Mouse (Mus musculus) stomach, embryonic 16.5 days (tissue): ENCODE measurements at regions not wholly inside any gene's neighbourhood (a gene's known extent, or its start where the extent isn't known, plus 50 kb on each side); places are given as distances from the start of the nearest gene placed in this dataset.

Experiments used
- ATAC-seq: fragments of 200-750 bp; cut with Nextera tagmentation; 2 replicates; pipeline ENCODE4 v1.8.0; 2017; ENCODE audit warnings: moderate number of reproducible peaks, moderate TSS enrichment; ENCODE audit not compliant: insufficient read depth, low FRiP score
- H3K27ac ChIP-seq: fragments of 300-500 bp; sonication (generic); 2 replicates; pipeline ENCODE4 v1.5.1; 2014; ENCODE audit warnings: low read length
- H3K27me3 ChIP-seq: fragments of 300-500 bp; sonication (generic); 2 replicates; pipeline ENCODE4 v1.6.1; 2014; ENCODE audit warnings: low read length, control low read depth, mixed read lengths; ENCODE audit not compliant: control insufficient read depth, insufficient read depth
- H3K36me3 ChIP-seq: fragments of 300-500 bp; sonication (generic); 2 replicates; pipeline ENCODE4 v1.6.1; 2014; ENCODE audit warnings: low read length; ENCODE audit not compliant: control insufficient read depth, insufficient read depth
- H3K4me1 ChIP-seq: fragments of 300-500 bp; sonication (generic); 2 replicates; pipeline ENCODE4 v1.6.1; 2014; ENCODE audit warnings: low read length, control low read depth, mixed read lengths; ENCODE audit not compliant: control insufficient read depth, insufficient read depth
- H3K4me2 ChIP-seq: fragments of 300-500 bp; sonication (generic); 2 replicates; pipeline ENCODE4 v1.6.1; 2014; ENCODE audit warnings: low read depth, low read length, mixed read lengths
- H3K4me3 ChIP-seq: fragments of 300-500 bp; sonication (generic); replicated peaks from 2 replicates; pipeline ENCODE4 v1.5.1; 2014; ENCODE audit warnings: mild to moderate bottlenecking, low read length
- H3K9ac ChIP-seq: fragments of 300-500 bp; sonication (generic); 2 replicates; pipeline ENCODE4 v1.6.1; 2014; ENCODE audit warnings: low read length
- H3K9me3 ChIP-seq: fragments of 300-500 bp; sonication (generic); replicated peaks from 2 replicates; pipeline ENCODE4 v1.6.1; 2016; ENCODE audit warnings: low read length, control low read depth; ENCODE audit not compliant: control insufficient read depth
- WGBS: fragments of 180-500 bp; shearing (Covaris S2); extraction: QIAGEN DNeasy Blood & Tissue Kit; methylation state at CpG from one replicate; pipeline ENCODE4 v1.1.7; 2014; 5-methylcytosine and 5-hydroxymethylcytosine counted together

GRCm38 (mm10) chr7:136083005-136083404 is 366.8 kb upstream of the Mki67 start:
- Histone ChIP-seq H3K4me1 (peaks cover 5% of the 10 kb centered on the region; the same call in 1 of the 2 replicates), H3K4me2 (no peak overlapping the region), H3K27ac (no peak overlapping the region), H3K9ac (no peak overlapping the region), H3K36me3 (no peaks in the 10 kb centered on the region), H3K4me3 (no peak overlapping the region), H3K9me3 (no peaks in the 10 kb centered on the region), H3K27me3 (no peaks in the 10 kb centered on the region)
- 83% methylated on average over 10 of the region's 10 CpGs for WGBS
- no peak for ATAC-seq

GRCm38 (mm10) chr7:136083571-136084342 is 367.6 kb upstream of the Mki67 start:
- H3K9ac ChIP-seq: no peak overlapping the region
- no peak for ATAC-seq
- WGBS: 44% methylated on average over 14 of the region's 14 CpGs

GRCm38 (mm10) chr7:136088785-136089184 is 372.6 kb upstream of the Mki67 start:
- no peak for ATAC-seq
- Histone ChIP-seq H3K9ac (no peak overlapping the region), H3K4me3 (no peak overlapping the region), H3K27me3 (no peaks in the 10 kb centered on the region), H3K9me3 (no peaks in the 10 kb centered on the region), H3K36me3 (no peaks in the 10 kb centered on the region), H3K4me1 (peaks cover 5% of the 10 kb centered on the region; the same call in 1 of the 2 replicates), H3K4me2 (no peak overlapping the region), H3K27ac (no peak overlapping the region)
- WGBS: 55% methylated on average over 6 of the region's 6 CpGs

More at GRCm38 (mm10) chr7:136083571-136084342, 367.6 kb upstream of the Mki67 start:
- Histone ChIP-seq H3K27me3 (no peaks in the 10 kb centered on the region), H3K4me1 (peaks cover 5% of the 10 kb centered on the region; the same call in 1 of the 2 replicates), H3K4me3 (no peak overlapping the region), H3K36me3 (no peaks in the 10 kb centered on the region), H3K4me2 (no peak overlapping the region), H3K27ac (no peak overlapping the region), H3K9me3 (no peaks in the 10 kb centered on the region)

GRCm38 (mm10) chr7:136094681-136095360 is 378.7 kb upstream of the Mki67 start:
- no peaks in the 10 kb centered on the region for H3K27me3 ChIP-seq
- 0 out of 2 replicates have a peak, but pooled peaks cover 3% of the 10 kb centered on the region for H3K4me1 ChIP-seq
- H3K9ac ChIP-seq: no peak overlapping the region
- no peak overlapping the region for H3K4me3 ChIP-seq
- ATAC-seq: no peak
- no peaks in the 10 kb centered on the region for H3K9me3 ChIP-seq
- no peaks in the 10 kb centered on the region for H3K36me3 ChIP-seq
- H3K27ac ChIP-seq: no peak overlapping the region
- H3K4me2 ChIP-seq: no peak overlapping the region
- WGBS: 66% methylated on average over 14 of the region's 14 CpGs

GRCm38 (mm10) chr7:136104021-136104420 is 387.9 kb upstream of the Mki67 start:
- H3K27me3 ChIP-seq: no peaks in the 10 kb centered on the region
- H3K4me1 ChIP-seq: no peaks in the 10 kb centered on the region
- H3K9ac ChIP-seq: no peak overlapping the region
- H3K9me3 ChIP-seq: no peaks in the 10 kb centered on the region
- H3K4me2 ChIP-seq: no peak overlapping the region
- no peak overlapping the region for H3K4me3 ChIP-seq
- H3K36me3 ChIP-seq: no peaks in the 10 kb centered on the region
- H3K27ac ChIP-seq: no peak overlapping the region
- no peak for ATAC-seq
- WGBS: 83% methylated on average over 4 of the region's 4 CpGs

GRCm38 (mm10) chr7:136112163-136112562 is 396.0 kb upstream of the Mki67 start:
- Histone ChIP-seq H3K9me3 (no peaks in the 10 kb centered on the region), H3K9ac (no peak overlapping the region), H3K27ac (no peak overlapping the region), H3K27me3 (no peaks in the 10 kb centered on the region), H3K36me3 (no peaks in the 10 kb centered on the region), H3K4me1 (no peaks in the 10 kb centered on the region), H3K4me2 (no peak overlapping the region), H3K4me3 (no peak overlapping the region)
- WGBS: 53% methylated on average over 6 of the region's 6 CpGs
- ATAC-seq: no peak

- Histone ChIP-seq H3K27ac (no peak overlapping the region), H3K9me3 (no peaks in the 10 kb centered on the region), H3K4me1 (no peaks in the 10 kb centered on the region), H3K36me3 (no peaks in the 10 kb centered on the region), H3K27me3 (no peaks in the 10 kb centered on the region), H3K4me3 (no peak overlapping the region), H3K9ac (no peak overlapping the region), H3K4me2 (no peak overlapping the region)
- no peak for ATAC-seq
- 27% methylated on average over 7 of the region's 7 CpGs for WGBS
Measured at GRCm38 (mm10) chr7:136120930-136121329, 404.8 kb upstream of the Mki67 start.

- no peaks in the 10 kb centered on the region for H3K27me3 ChIP-seq
- ATAC-seq: no peak
- no peaks in the 10 kb centered on the region for H3K9me3 ChIP-seq
- H3K36me3 ChIP-seq: no peaks in the 10 kb centered on the region
- no peak overlapping the region for H3K4me3 ChIP-seq
- no peak overlapping the region for H3K4me2 ChIP-seq
- WGBS: 83% methylated on average over 1 of the region's 1 CpGs
- no peak overlapping the region for H3K9ac ChIP-seq
- H3K4me1 ChIP-seq: no peaks in the 10 kb centered on the region
- no peak overlapping the region for H3K27ac ChIP-seq
Measured at GRCm38 (mm10) chr7:136121406-136121805, 405.2 kb upstream of the Mki67 start.

GRCm38 (mm10) chr7:136124786-136125185 is 408.6 kb upstream of the Mki67 start:
- no peak overlapping the region for H3K27ac ChIP-seq
- H3K27me3 ChIP-seq: no peaks in the 10 kb centered on the region
- no peaks in the 10 kb centered on the region for H3K9me3 ChIP-seq
- no peaks in the 10 kb centered on the region for H3K36me3 ChIP-seq
- H3K9ac ChIP-seq: no peak overlapping the region
- 67% methylated on average over 2 of the region's 2 CpGs for WGBS
- no peaks in the 10 kb centered on the region for H3K4me1 ChIP-seq
- H3K4me3 ChIP-seq: no peak overlapping the region
- ATAC-seq: no peak
- no peak overlapping the region for H3K4me2 ChIP-seq
